Mouse (Mus musculus) small intestine, adult 2 months (tissue): Measurements from ENCODE around the gene Eif2ak1. TPM values are rescaled to one million over a fixed set of nuclear protein-coding genes. Genes with fewer than 3 reads are reported as not detected.

ENCODE experiments used
- H3K27ac ChIP-seq: fragments of 200-500 bp; 2 replicates; pipeline ENCODE4 v1.5.1; 2012; ENCODE audit warnings: low read depth, low read length, control low read depth, inconsistent platforms; ENCODE audit not compliant: insufficient read depth
- H3K27me3 ChIP-seq: fragments of 200-500 bp; 2 replicates; pipeline ENCODE4 v1.6.1; 2012; ENCODE audit warnings: mild to moderate bottlenecking, moderate library complexity, low read length, inconsistent platforms; ENCODE audit not compliant: control insufficient read depth, insufficient read depth
- H3K36me3 ChIP-seq: fragments of 200-500 bp; 2 replicates; pipeline ENCODE4 v1.6.1; 2012; ENCODE audit warnings: mild to moderate bottlenecking, low read length, control low read depth, inconsistent platforms; ENCODE audit not compliant: control insufficient read depth, insufficient read depth
- H3K4me1 ChIP-seq: fragments of 200-500 bp; 2 replicates; pipeline ENCODE4 v1.6.1; 2012; ENCODE audit warnings: low read length, inconsistent platforms, mixed read lengths; ENCODE audit not compliant: control insufficient read depth, insufficient read depth, insufficient read length
- H3K4me3 ChIP-seq: fragments of 200-500 bp; 2 replicates; pipeline ENCODE4 v1.5.1; 2012; ENCODE audit warnings: low read depth, mild to moderate bottlenecking, control low read depth, inconsistent platforms, low read length, moderate library complexity
- CTCF ChIP-seq: fragments of 200-500 bp; IDR thresholded peaks from 2 replicates; pipeline ENCODE4 v1.5.1; 2012; ENCODE audit warnings: low read depth, mild to moderate bottlenecking, control low read depth, inconsistent platforms, low read length, moderate library complexity, mixed read lengths; ENCODE audit not compliant: insufficient replicate concordance, insufficient read length; ENCODE audit errors: extremely low read depth
- POLR2A ChIP-seq: fragments of 200-500 bp; IDR thresholded peaks from 2 replicates; pipeline ENCODE4 v1.6.1; 2012; ENCODE audit warnings: low read depth, mild to moderate bottlenecking, control low read depth, inconsistent platforms, low read length, moderate library complexity
- WGBS: fragments of 180-500 bp; shearing (Covaris S2); methylation state at CpG from one replicate; pipeline ENCODE4 v1.1.7; 2018; 5-methylcytosine and 5-hydroxymethylcytosine counted together
- polyA plus RNA-seq: library from polyadenylated mRNA; depleted of rRNA; stranded (reverse); fragments of >200 nt; gene quantifications from 2 replicates; pipeline ENCODE4 v1.2.3, GENCODE M21; 2012; rRNA removed

Gene Eif2ak1
- polyA plus RNA-seq, 1 experiment: 25.9 TPM

DNA sequence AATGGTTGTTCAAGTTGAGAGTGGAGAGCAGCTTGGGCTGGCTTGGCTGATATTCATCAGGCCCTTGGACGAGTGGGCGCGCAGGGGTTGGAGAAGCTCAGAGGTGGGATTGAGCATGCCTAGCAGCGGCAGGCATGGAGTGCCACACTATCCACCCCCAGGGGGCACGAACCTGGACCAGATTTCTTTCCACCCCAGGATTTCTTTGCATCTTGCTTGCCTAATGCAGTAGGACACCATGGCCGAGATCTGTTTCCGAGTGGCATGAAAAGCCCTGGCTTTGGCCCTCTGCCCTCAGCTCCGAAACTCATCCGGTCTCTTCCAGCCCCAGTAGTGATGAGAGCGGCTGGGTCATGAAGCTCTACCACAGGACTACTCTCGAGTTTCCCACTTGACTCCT lies 115.8 kb downstream of the Eif2ak1 start:
- no peaks in the 10 kb centered on the region for H3K27me3 ChIP-seq
- TF ChIP-seq CTCF (no peak), POLR2A (no peak)
- no peak overlapping the region for H3K4me3 ChIP-seq
- WGBS: 94% methylated on average over 11 of the region's 11 CpGs
- H3K4me1 ChIP-seq: peaks cover 7% of the 10 kb centered on the region; the same call in 1 of the 2 replicates
- peaks cover 19% of the 10 kb centered on the region for H3K36me3 ChIP-seq
- H3K27ac ChIP-seq: no peak overlapping the region

DNA sequence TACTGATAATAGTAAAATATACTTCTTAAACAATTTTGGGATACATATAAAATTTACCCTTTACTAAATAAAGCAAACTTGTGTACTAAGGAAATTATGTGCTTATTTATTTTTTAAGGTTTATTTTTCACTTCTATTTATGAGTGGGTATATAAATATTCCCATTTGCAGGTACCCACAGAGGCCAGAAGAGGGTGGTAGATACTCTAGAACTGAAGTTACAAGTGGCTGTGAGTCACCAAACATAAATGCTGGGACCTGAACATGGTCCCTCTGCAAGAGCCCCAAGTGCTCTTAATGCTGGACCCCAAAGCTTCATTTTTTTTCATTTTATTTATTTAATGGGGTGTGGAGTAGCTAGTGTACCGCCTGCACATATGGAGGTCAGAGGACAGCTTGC lies 116.3 kb downstream of the Eif2ak1 start:
- Histone ChIP-seq H3K27ac (no peak overlapping the region), H3K36me3 (peaks cover 16% of the 10 kb centered on the region), H3K27me3 (no peaks in the 10 kb centered on the region), H3K4me1 (peaks cover 7% of the 10 kb centered on the region; the same call in 1 of the 2 replicates), H3K4me3 (no peak overlapping the region)
- TF ChIP-seq CTCF (no peak), POLR2A (no peak)
- 86% methylated on average over 1 of the region's 1 CpGs for WGBS

DNA sequence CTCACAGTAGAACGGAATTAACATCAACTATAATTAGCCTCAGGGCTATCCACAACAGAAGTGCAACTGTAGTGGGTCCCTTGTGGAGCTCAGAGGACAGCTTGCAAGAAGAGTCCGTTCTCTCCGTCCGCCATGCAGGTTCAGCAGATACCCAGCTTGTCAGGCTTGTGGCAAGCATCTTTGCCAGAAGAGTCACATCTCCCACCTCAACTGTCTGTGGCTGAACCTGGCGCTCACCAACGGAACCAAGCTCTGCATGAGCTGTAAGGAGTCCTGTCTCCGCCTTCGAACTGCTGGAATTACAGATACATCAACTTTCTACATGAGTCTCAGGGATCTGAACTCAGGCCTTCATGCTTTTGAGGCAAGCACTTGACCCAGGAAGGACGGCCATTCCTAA lies 118.6 kb downstream of the Eif2ak1 start:
- Histone ChIP-seq H3K27me3 (no peaks in the 10 kb centered on the region), H3K27ac (no peak overlapping the region), H3K4me3 (no peak overlapping the region), H3K36me3 (peaks cover under 1% of the 10 kb centered on the region; the same call in 1 of the 2 replicates), H3K4me1 (peaks cover 7% of the 10 kb centered on the region; the same call in 1 of the 2 replicates)
- 88% methylated on average over 9 of the region's 9 CpGs for WGBS
- TF ChIP-seq POLR2A (no peak), CTCF (no peak)

DNA sequence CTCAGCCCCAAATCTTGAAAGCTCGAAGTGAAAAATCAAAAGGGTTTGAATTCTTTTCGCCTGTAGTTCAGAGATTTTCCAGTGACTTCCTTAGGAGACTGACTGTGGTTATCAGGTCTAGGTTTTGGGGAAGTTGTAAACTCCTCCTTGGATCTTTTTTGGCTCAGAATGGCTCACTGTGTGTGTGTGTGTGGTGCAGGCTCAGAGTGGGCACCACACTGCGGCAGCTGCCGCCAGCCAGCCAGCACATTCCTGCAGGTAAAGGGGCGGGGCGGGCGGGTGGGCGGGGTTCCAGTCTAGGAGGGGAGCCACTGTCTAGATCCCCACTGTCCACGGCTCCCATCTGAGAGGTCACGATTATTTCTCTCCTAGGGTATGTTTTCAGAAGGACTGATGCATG lies 124.0 kb downstream of the Eif2ak1 start:
- H3K4me1 ChIP-seq: no peaks in the 10 kb centered on the region
- TF ChIP-seq POLR2A (no peak), CTCF (no peak)
- 7% methylated on average over 10 of the region's 10 CpGs for WGBS
- H3K4me3 ChIP-seq: no peak overlapping the region
- no peaks in the 10 kb centered on the region for H3K36me3 ChIP-seq
- H3K27ac ChIP-seq: no peak overlapping the region
- no peaks in the 10 kb centered on the region for H3K27me3 ChIP-seq

DNA sequence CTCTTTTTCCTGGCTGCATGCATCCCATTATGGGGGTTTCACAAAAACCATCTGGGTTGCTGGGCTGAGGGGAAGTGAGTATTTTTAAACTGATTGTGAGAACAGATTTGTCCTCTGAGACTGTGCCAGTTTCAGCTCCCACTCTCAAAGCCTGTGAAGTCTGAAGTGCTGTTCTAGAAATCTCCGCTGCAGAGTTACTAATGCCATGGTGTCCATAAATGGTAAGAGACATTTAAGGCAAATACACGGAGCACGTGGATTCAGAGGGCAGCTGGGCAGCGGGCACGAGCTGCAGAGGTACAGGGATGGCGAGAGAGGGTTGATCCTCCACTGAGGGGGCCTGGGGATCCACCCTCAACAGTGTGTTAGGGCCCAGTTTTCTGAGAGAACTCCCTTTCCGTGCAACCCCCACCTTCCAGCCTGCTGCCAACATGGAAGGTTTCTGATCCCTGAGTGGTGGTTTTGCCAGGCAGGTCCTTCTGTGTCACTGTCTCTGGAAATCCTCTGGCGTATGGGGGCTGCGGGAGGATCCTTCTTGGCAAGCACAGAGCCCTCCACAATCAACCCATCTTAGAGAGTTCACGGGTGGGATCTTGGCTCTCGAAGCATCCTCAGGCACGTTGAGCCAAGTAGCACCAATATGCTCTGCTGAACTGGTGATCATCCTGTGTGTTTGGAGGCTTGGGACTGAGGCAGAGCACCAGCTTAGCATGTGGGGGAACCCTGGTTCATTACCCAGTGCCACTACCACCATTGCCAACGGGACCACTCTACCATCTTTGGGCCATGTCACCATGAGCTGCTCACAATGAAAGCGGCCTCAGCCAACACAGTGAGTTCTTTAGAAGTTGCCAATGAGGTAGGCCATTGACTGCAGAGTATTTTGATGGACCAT lies 125.9 kb downstream of the Eif2ak1 start:
- H3K36me3 ChIP-seq: no peaks in the 10 kb centered on the region
- no peak overlapping the region for H3K27ac ChIP-seq
- H3K27me3 ChIP-seq: no peaks in the 10 kb centered on the region
- 87% methylated on average over 14 of the region's 14 CpGs for WGBS
- no peaks in the 10 kb centered on the region for H3K4me1 ChIP-seq
- TF ChIP-seq CTCF (no peak), POLR2A (no peak)
- no peak overlapping the region for H3K4me3 ChIP-seq

DNA sequence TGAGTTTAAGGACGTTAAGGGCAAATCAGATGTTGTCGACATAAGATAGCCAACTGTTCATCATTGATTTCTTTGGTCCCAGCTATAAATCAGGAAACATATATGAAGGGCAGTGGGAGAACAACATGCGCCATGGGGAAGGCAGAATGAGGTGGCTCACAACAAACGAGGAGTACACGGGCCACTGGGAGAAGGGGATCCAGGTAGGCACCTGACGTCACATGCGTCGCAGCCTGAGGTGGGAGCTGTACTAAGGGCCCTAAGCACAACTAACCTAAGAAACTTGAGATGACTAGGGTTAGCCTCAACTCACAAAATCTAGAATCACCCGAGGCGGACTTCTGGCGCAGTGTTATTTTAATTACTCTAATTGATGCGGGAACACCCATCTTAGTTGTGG lies 130.8 kb downstream of the Eif2ak1 start:
- Histone ChIP-seq H3K4me1 (no peaks in the 10 kb centered on the region), H3K36me3 (no peaks in the 10 kb centered on the region), H3K4me3 (no peak overlapping the region), H3K27me3 (no peaks in the 10 kb centered on the region), H3K27ac (no peak overlapping the region)
- WGBS: 85% methylated on average over 12 of the region's 12 CpGs
- TF ChIP-seq CTCF (no peak), POLR2A (no peak)

DNA sequence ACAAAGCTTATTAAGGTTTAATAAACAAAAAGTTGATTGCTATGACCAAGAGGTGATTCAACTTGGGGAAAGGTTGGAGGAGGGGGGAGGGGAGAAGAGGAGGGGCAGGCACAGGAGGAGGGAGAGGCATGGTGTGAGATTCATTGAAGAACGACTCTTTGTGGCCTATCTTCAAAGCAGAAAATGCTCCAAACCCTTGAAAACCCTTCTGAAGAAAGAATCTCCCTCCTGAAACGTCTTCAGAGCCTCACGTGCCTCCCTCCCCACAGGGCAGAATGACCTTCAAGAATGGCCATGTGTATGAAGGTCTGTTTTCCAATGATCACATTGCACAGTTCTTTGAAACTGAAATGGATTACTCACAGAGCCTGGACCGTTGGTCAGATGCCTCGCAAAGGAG lies 132.4 kb downstream of the Eif2ak1 start:
- Histone ChIP-seq H3K4me3 (no peak overlapping the region), H3K27ac (no peak overlapping the region), H3K36me3 (no peaks in the 10 kb centered on the region), H3K27me3 (no peaks in the 10 kb centered on the region), H3K4me1 (no peaks in the 10 kb centered on the region)
- WGBS: 50% methylated on average over 5 of the region's 5 CpGs
- TF ChIP-seq POLR2A: no peak
- no peak for TF ChIP-seq CTCF

Other genes with a start within 250 kb of the Eif2ak1 start
- gene Cyth3, start 195.3 kb upstream of the Eif2ak1 start, polyA plus RNA-seq: 6.4 and 10.3 TPM in 2 replicates
- gene Usp42, start 85.5 kb upstream of the Eif2ak1 start, polyA plus RNA-seq: 3.2 and 8.2 TPM in 2 replicates
- not detected in 2 replicates for gene Ankrd61, start 79.9 kb downstream of the Eif2ak1 start, polyA plus RNA-seq
- 19.3 and 40.4 TPM in 2 replicates for gene Aimp2, start 92.1 kb downstream of the Eif2ak1 start, polyA plus RNA-seq
- gene Pms2, start 92.2 kb downstream of the Eif2ak1 start, polyA plus RNA-seq: 0.51 and 0.84 TPM in 2 replicates
- not detected in 2 replicates for gene Gm42421, start 110.4 kb downstream of the Eif2ak1 start, polyA plus RNA-seq
- 0.04 and 0.13 TPM in 2 replicates for gene Rsph10b, start 115.2 kb downstream of the Eif2ak1 start, polyA plus RNA-seq
- 1.7 and 4.0 TPM in 2 replicates for gene Ccz1, start 197.1 kb downstream of the Eif2ak1 start, polyA plus RNA-seq
- 1.0 and 10.3 TPM in 2 replicates for gene Ocm, start 208.9 kb downstream of the Eif2ak1 start, polyA plus RNA-seq